Mouse (Mus musculus) A20 (cell line): Measurements from ENCODE around the gene Acbd3.

Source experiments
- DNase-seq: peaks from one replicate; pipeline ENCODE4 v3.0.0-alpha.2; 2011; ENCODE audit warnings: low read depth, low spot score

Acbd3 gene

GRCm38 (mm10) chr1:180762180-180762579 is 36.3 kb downstream of the Acbd3 start:
- DNase-seq = no peak

GRCm38 (mm10) chr1:180762679-180763078 is 36.8 kb downstream of the Acbd3 start:
- no peak for DNase-seq

- no peak for DNase-seq
These were observed 37.5 kb downstream of the Acbd3 start for GRCm38 (mm10) chr1:180763307-180763706.

- DNase-seq = peak; percentile 79
These were observed 38.0 kb downstream of the Acbd3 start for GRCm38 (mm10) chr1:180763828-180764227.

GRCm38 (mm10) chr1:180765393-180765792 is 39.5 kb downstream of the Acbd3 start:
- DNase-seq = peak; percentile 58

- peak; percentile 70 for DNase-seq
These were observed 40.7 kb downstream of the Acbd3 start for GRCm38 (mm10) chr1:180766557-180766956.

- DNase-seq = peak; percentile 77
These were observed 41.9 kb downstream of the Acbd3 start for GRCm38 (mm10) chr1:180767541-180768333.

- DNase-seq = peak; percentile 94
These were observed 42.7 kb downstream of the Acbd3 start for GRCm38 (mm10) chr1:180768334-180769168.

GRCm38 (mm10) chr1:180771306-180771705 is 45.5 kb downstream of the Acbd3 start:
- DNase-seq = no peak

- DNase-seq = no peak
These were observed 45.9 kb downstream of the Acbd3 start for GRCm38 (mm10) chr1:180771722-180772121.

GRCm38 (mm10) chr1:180772291-180772690 is 46.4 kb downstream of the Acbd3 start:
- DNase-seq = no peak

GRCm38 (mm10) chr1:180774664-180775063 is 48.8 kb downstream of the Acbd3 start:
- DNase-seq = peak; percentile 63

- DNase-seq = no peak
These were observed 49.5 kb downstream of the Acbd3 start for GRCm38 (mm10) chr1:180775317-180775716.

GRCm38 (mm10) chr1:180775849-180776493 is 50.1 kb downstream of the Acbd3 start:
- DNase-seq = no peak

- DNase-seq = no peak
These were observed 50.7 kb downstream of the Acbd3 start for GRCm38 (mm10) chr1:180776494-180776893.

GRCm38 (mm10) chr1:180777289-180777659 is 51.4 kb downstream of the Acbd3 start:
- DNase-seq = no peak

GRCm38 (mm10) chr1:180777660-180778402 is 52.0 kb downstream of the Acbd3 start:
- DNase-seq = peak; percentile 89

- DNase-seq = no peak
These were observed 52.5 kb downstream of the Acbd3 start for GRCm38 (mm10) chr1:180778403-180778754.

GRCm38 (mm10) chr1:180778941-180779340 is 53.1 kb downstream of the Acbd3 start:
- DNase-seq = no peak

- no peak for DNase-seq
These were observed 54.4 kb downstream of the Acbd3 start for GRCm38 (mm10) chr1:180780291-180780690.

- DNase-seq = no peak
These were observed 55.4 kb downstream of the Acbd3 start for GRCm38 (mm10) chr1:180781250-180781649.
